Mouse (Mus musculus) forebrain, embryonic 11.5 days (tissue): Measurements from ENCODE around the gene Fam76b. TPM values are rescaled to one million over a fixed set of nuclear protein-coding genes. Genes with fewer than 3 reads are reported as not detected.
"Not testable (repeated sequence)": the region's sequence is repeated elsewhere in the genome, so short reads cannot be mapped to it uniquely, and the experiment has no call there.

Experiments used
- ATAC-seq: fragments of 200-750 bp; cut with Nextera tagmentation; replicated peaks from 2 replicates; pipeline ENCODE4 v1.8.0; 2017; ENCODE audit warnings: moderate TSS enrichment; ENCODE audit not compliant: low FRiP score
- DNase-seq: peaks from one replicate; pipeline ENCODE4 v3.0.0-alpha.2; 2017; ENCODE audit warnings: low spot score
- H3K27ac ChIP-seq: fragments of 300-500 bp; sonication (generic); 2 replicates; pipeline ENCODE4 v1.5.1; 2014; ENCODE audit warnings: low read depth, low read length
- H3K27me3 ChIP-seq: fragments of 300-500 bp; sonication (generic); 2 replicates; pipeline ENCODE4 v1.6.1; 2014; ENCODE audit warnings: mild to moderate bottlenecking, low read length, mixed read lengths; ENCODE audit not compliant: control insufficient read depth, insufficient read depth
- H3K36me3 ChIP-seq: fragments of 300-500 bp; sonication (generic); 2 replicates; pipeline ENCODE4 v1.6.1; 2014; ENCODE audit warnings: mild to moderate bottlenecking, low read length, moderate library complexity, mixed read lengths; ENCODE audit not compliant: control insufficient read depth, insufficient read depth
- H3K4me1 ChIP-seq: fragments of 300-500 bp; sonication (generic); replicated peaks from 2 replicates; pipeline ENCODE4 v1.6.1; 2014; ENCODE audit warnings: low read length, mixed read lengths; ENCODE audit not compliant: control insufficient read depth, insufficient read depth
- H3K4me2 ChIP-seq: fragments of 300-500 bp; sonication (generic); 2 replicates; pipeline ENCODE4 v1.6.1; 2014; ENCODE audit warnings: low read depth, mild to moderate bottlenecking, low read length, moderate library complexity, mixed read lengths; ENCODE audit not compliant: severe bottlenecking
- H3K4me3 ChIP-seq: fragments of 300-500 bp; sonication (generic); 2 replicates; pipeline ENCODE4 v1.5.1; 2014; ENCODE audit warnings: low read depth, low read length
- H3K9ac ChIP-seq: fragments of 300-500 bp; sonication (generic); 2 replicates; pipeline ENCODE4 v1.6.1; 2014; ENCODE audit warnings: low read length
- H3K9me3 ChIP-seq: fragments of 300-500 bp; sonication (generic); 2 replicates; pipeline ENCODE4 v1.6.1; 2016; ENCODE audit warnings: low read length, mixed read lengths; ENCODE audit not compliant: control insufficient read depth
- WGBS: fragments of 180-500 bp; shearing (Covaris S2); extraction: QIAGEN DNeasy Blood & Tissue Kit; methylation state at CpG from one replicate; pipeline ENCODE4 v1.1.7; 2014; 5-methylcytosine and 5-hydroxymethylcytosine counted together
- polyA plus RNA-seq: library from polyadenylated mRNA; unstranded; fragments of >200 nt; fragmentation: Nextera tagmentation; extraction: Ambion mirVana; gene quantifications from 2 replicates; pipeline ENCODE4 v1.2.1, GENCODE M21; 2014

Fam76b gene
- 34.9 and 35.3 TPM in 2 replicates for polyA plus RNA-seq

GRCm38 (mm10) chr9:13827406-13828086, at the start of gene Fam76b:
Fam76b (plus strand) TSS chr9:13827716.
- ATAC-seq (peak; percentile 94), DNase-seq (peak; percentile 99)
- Histone ChIP-seq H3K27ac (peak within 1 kb of the TSS; percentile 97), H3K4me2 (peak within 1 kb of the TSS; percentile 73), H3K4me1 (peaks cover 6% of the 10 kb centered on the region), H3K9me3 (no peaks in the 10 kb centered on the region), H3K36me3 (no peaks in the 10 kb centered on the region; the same call in 1 of the 2 replicates), H3K4me3 (peak within 1 kb of the TSS; percentile 91), H3K27me3 (no peaks in the 10 kb centered on the region), H3K9ac (peak within 1 kb of the TSS; percentile 95)
- WGBS: under 1% methylated on average over 67 of the region's 67 CpGs

- H3K9ac ChIP-seq: no peak overlapping the region
- H3K4me1 ChIP-seq: no peaks in the 10 kb centered on the region
- no peak overlapping the region for H3K4me3 ChIP-seq
- WGBS: 100% methylated on average over 1 of the region's 1 CpGs
- H3K4me2 ChIP-seq: no peak overlapping the region
- no peaks in the 10 kb centered on the region for H3K36me3 ChIP-seq
- H3K27ac ChIP-seq: no peak overlapping the region
- no peak for ATAC-seq
- no peaks in the 10 kb centered on the region for H3K27me3 ChIP-seq
- H3K9me3 ChIP-seq: no peaks in the 10 kb centered on the region
- no peak for DNase-seq
Measured at GRCm38 (mm10) chr9:13781985-13782384, 45.5 kb upstream of the Fam76b start.

GRCm38 (mm10) chr9:13790864-13791263, 36.7 kb upstream of the Fam76b start:
- not testable (repeated sequence) for H3K9ac ChIP-seq, H3K9me3 ChIP-seq, H3K27me3 ChIP-seq, H3K4me1 ChIP-seq, ATAC-seq, H3K27ac ChIP-seq, H3K36me3 ChIP-seq, H3K4me3 ChIP-seq, H3K4me2 ChIP-seq, DNase-seq
- WGBS: 96% methylated on average over 7 of the region's 8 CpGs

GRCm38 (mm10) chr9:13794302-13794701, 33.2 kb upstream of the Fam76b start:
- H3K36me3 ChIP-seq: no peaks in the 10 kb centered on the region

GRCm38 (mm10) chr9:13794756-13795155, 32.8 kb upstream of the Fam76b start:
- Histone ChIP-seq H3K4me1 (no peaks in the 10 kb centered on the region), H3K9ac (no peak overlapping the region), H3K4me3 (no peak overlapping the region), H3K36me3 (no peaks in the 10 kb centered on the region), H3K27me3 (no peaks in the 10 kb centered on the region), H3K4me2 (no peak overlapping the region), H3K27ac (no peak overlapping the region), H3K9me3 (no peaks in the 10 kb centered on the region)
- 91% methylated on average over 2 of the region's 2 CpGs for WGBS
- ATAC-seq: no peak
- no peak for DNase-seq

More at GRCm38 (mm10) chr9:13794302-13794701, 33.2 kb upstream of the Fam76b start:
- no peak overlapping the region for H3K27ac ChIP-seq
- no peak overlapping the region for H3K4me3 ChIP-seq
- H3K4me2 ChIP-seq: no peak overlapping the region
- H3K4me1 ChIP-seq: no peaks in the 10 kb centered on the region
- ATAC-seq (no peak), DNase-seq (no peak)
- H3K27me3 ChIP-seq: no peaks in the 10 kb centered on the region
- 70% methylated on average over 1 of the region's 1 CpGs for WGBS
- H3K9me3 ChIP-seq: no peaks in the 10 kb centered on the region
- H3K9ac ChIP-seq: no peak overlapping the region

- WGBS: 68% methylated on average over 1 of the region's 1 CpGs
- ATAC-seq (no peak), DNase-seq (no peak)
- peaks cover 3% of the 10 kb centered on the region; the same call in 1 of the 2 replicates for H3K36me3 ChIP-seq
- no peaks in the 10 kb centered on the region for H3K27me3 ChIP-seq
- H3K4me1 ChIP-seq: no peaks in the 10 kb centered on the region
- no peak overlapping the region for H3K27ac ChIP-seq
- no peak overlapping the region for H3K4me3 ChIP-seq
- no peak overlapping the region for H3K4me2 ChIP-seq
- no peak overlapping the region for H3K9ac ChIP-seq
- H3K9me3 ChIP-seq: no peaks in the 10 kb centered on the region
Measured at GRCm38 (mm10) chr9:13804480-13804879, 23.0 kb upstream of the Fam76b start.

GRCm38 (mm10) chr9:13806854-13807253, 20.7 kb upstream of the Fam76b start:
- no peaks in the 10 kb centered on the region for H3K27me3 ChIP-seq
- no peak for DNase-seq
- H3K4me3 ChIP-seq: no peak overlapping the region
- no peak overlapping the region for H3K4me2 ChIP-seq
- no peaks in the 10 kb centered on the region for H3K4me1 ChIP-seq
- 93% methylated on average over 7 of the region's 7 CpGs for WGBS
- H3K36me3 ChIP-seq: peaks cover 5% of the 10 kb centered on the region; the same call in 1 of the 2 replicates
- no peak for ATAC-seq
- no peaks in the 10 kb centered on the region for H3K9me3 ChIP-seq
- no peak overlapping the region for H3K9ac ChIP-seq
- H3K27ac ChIP-seq: no peak overlapping the region

GRCm38 (mm10) chr9:13807657-13808056, 19.9 kb upstream of the Fam76b start:
- ATAC-seq (no peak), DNase-seq (no peak)
- H3K27ac ChIP-seq: no peak overlapping the region
- no peaks in the 10 kb centered on the region for H3K9me3 ChIP-seq
- no peak overlapping the region for H3K9ac ChIP-seq
- no peaks in the 10 kb centered on the region for H3K27me3 ChIP-seq
- WGBS: 94% methylated on average over 5 of the region's 5 CpGs
- H3K4me2 ChIP-seq: no peak overlapping the region
- no peaks in the 10 kb centered on the region for H3K4me1 ChIP-seq
- no peak overlapping the region for H3K4me3 ChIP-seq
- H3K36me3 ChIP-seq: peaks cover 9% of the 10 kb centered on the region; the same call in 1 of the 2 replicates

- Histone ChIP-seq H3K4me3 (no peak overlapping the region), H3K9me3 (no peaks in the 10 kb centered on the region), H3K27ac (no peak overlapping the region), H3K36me3 (peaks cover 11% of the 10 kb centered on the region; the same call in 1 of the 2 replicates), H3K9ac (no peak overlapping the region), H3K4me1 (no peaks in the 10 kb centered on the region), H3K27me3 (no peaks in the 10 kb centered on the region), H3K4me2 (no peak overlapping the region)
- ATAC-seq (no peak), DNase-seq (no peak)
Measured at GRCm38 (mm10) chr9:13809937-13810336, 17.6 kb upstream of the Fam76b start.
